Mouse (Mus musculus) granulocyte monocyte progenitor cell, adult 5-6 weeks (primary cell): ENCODE results near the gene Tpcn1. TPM values are rescaled to one million over a fixed set of nuclear protein-coding genes. Genes with fewer than 3 reads are reported as not detected.

Source experiments
- ATAC-seq: replicated peaks from 2 replicates; pipeline ENCODE4 v1.8.0; 2016; ENCODE audit warnings: mild to moderate bottlenecking, moderate TSS enrichment, inconsistent platforms; ENCODE audit not compliant: poor library complexity, severe bottlenecking
- total RNA-seq, 2 experiments: library from RNA; stranded (forward) in 1 of 2; stranded (reverse) in 1 of 2; fragments of 200-712, 200-1000 nt in 1 of 2; fragments of >200 nt in 1 of 2; fragmentation: Nextera tagmentation in 1 of 2; gene quantifications; 2 replicates each; pipeline ENCODE4 v1.2.3; 2014 to 2017

Gene Tpcn1
- total RNA-seq, 2 experiments from 2014 or later = 14.1 to 41.5 TPM

GRCm38 (mm10) chr5:120611416-120611815, 22.9 kb upstream of the Tpcn1 start:
- no peak for ATAC-seq

DNA sequence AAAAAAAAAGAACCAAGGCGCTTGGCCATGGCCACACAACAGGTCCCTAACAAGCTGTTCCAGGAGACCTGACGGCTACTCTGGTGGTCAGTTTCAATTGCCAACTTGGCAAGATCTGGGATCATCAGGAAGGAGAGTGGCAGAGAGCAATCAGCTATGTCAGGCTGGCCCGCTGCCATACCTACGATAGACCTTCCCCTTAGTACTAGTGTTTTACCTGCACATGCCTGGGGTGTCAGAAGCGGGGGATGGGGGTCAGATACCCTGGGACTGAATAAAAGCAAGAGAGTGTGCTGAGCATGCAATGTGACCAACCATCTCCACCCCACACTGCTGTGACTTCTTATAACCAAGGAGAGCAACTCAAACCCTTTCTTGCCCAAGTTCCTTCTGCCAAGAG, 22.4 kb upstream of the Tpcn1 start:
- no peak for ATAC-seq

GRCm38 (mm10) chr5:120609246-120609775, 20.8 kb upstream of the Tpcn1 start:
- no peak for ATAC-seq

DNA sequence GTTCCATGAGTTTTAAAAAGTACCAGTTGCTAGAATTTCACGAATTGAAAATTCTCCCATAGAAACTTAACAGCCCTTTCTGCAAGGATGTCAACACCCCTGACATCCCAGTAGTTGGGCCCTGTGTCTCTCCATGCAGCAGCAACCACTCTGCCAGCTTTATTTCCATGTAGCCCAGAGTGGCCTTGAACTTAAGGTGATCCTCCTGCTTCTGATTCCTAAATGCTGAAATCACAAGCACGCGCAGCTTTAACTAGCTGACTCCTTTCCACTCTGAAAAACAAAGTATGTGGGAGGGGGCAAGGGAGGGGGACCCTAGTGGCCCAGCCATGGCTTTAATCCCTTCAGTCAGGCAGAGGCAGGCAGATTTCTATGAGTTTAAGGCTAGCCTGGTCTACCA, 18.9 kb upstream of the Tpcn1 start:
- no peak for ATAC-seq

DNA sequence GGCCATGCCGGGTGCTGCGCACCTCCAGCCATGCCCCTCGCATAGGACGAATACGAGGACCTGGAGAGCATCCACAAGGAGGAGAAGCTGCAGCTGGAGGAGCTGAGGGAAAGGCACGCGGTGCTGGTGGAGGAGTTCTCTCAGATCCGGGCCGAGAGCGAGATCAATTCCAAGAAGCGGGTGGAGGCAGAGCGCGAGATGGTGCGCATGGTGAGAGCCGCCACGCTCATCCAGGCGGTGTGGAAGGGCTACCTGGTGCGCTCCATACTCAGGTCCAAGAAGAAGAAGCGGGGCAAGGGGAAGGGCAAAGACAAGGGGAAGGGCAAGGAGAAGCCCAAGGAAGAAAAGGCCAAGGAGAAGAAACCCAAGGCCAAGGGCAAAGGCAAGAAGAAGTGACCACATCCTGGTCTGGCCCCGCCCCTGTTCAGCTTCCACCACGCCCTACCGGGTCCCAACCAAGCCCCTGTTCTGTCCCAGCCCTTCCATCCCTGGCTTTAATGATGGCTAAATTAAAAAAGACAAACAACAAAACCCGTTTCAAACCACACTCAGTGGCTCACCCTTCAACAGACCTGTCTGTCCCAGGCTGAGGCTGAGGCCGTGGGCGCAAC, 18.2 kb upstream of the Tpcn1 start:
- no peak for ATAC-seq

DNA sequence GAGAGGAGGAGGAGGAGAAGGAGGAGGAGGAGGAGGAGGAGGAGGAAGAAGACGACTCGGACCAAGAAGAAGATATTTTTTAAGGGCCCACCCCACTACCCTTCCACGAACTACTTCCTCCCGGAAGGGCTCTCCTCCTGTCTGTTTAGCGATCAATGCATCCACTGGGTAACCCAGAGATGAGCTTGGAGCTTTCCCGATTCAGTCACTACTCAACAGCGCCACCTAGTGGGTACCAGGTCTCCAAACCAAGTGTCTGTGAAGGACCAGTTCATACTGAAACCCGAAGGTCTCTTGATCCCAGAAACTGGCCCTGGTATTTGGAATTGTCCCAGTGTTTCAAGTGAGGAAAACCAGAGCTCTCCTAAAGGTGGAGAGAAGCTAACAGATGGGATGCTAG, 17.2 kb upstream of the Tpcn1 start:
- peak; percentile 85 for ATAC-seq

DNA sequence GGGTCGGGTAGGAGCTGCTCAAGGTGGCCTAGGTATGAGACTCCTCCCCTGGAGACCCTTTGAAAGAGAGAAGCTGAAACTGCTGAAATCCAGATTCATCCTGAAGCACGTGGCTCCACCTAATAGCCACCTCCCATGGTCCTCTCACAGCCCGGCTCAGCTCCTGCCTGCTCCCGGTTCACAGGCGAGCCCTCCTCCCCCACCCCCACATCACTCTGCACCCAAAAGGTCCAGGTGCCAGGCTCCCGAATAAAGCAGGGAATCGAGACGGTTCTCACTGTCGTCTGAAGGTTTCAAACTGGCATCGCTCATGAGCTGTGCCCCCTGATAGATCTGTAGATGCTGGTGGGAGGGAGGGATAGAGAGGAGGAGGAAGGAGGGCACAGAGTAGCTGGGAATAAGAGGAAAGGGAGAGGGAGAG, 16.8 kb upstream of the Tpcn1 start:
- ATAC-seq = no peak

DNA sequence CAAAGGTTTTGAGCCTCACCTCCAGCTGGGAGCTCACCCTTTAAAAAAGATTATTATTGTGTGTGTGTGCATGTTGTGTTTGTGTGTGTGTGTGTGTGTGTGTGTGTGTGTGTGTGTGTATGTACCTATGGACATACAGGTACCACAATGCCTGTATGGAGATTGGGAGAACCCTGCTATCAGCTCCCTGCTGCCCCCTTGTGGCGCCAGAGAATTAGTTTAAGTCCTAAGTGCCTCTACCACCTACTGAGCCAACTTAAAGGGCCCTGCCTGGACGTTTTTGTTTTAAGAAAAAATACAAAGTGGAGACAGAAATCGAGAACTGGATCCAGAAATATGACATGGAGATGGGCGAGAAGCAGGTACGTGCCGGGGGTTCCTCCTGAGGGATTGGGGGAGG, 16.4 kb upstream of the Tpcn1 start:
- peak; percentile 54 for ATAC-seq

DNA sequence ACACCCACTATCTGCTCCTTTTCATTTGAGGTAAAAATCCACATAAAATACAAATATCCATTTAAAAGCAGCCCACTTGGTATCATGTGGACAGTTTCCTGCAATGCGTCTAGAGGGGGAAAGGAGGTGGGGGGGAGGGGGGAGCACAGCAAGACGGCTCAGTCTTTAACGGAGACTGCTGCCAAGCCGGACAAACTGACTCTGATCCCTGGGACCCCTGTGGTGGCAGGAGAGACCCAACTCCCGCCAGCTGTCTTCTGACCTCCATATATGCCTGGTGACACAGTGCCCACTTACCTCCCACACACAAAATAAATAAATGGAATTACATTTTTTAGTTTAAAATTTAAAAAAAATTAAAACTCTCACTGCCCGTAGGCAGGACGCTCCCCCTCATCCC, 15.0 kb upstream of the Tpcn1 start:
- no peak for ATAC-seq

DNA sequence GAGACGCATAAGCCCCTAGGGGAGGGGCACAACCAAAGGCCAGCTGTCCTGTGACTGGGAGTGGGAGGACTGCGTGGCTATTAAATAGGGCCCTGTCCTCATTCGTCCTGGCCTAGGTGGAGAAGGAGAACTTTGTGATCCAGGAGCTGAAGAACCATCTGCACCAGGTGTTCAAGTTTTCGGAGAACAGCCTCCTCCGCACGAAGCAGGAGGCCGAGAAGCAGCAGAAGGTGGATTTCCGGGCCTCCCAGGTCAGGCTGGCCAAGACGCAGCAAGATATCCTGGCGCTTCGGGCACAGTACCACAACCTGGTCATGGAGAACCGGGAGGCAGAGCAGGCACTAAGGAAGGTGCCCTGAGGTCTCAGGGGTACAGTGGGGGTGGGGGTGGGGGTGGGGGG, 13.7 kb upstream of the Tpcn1 start:
- no peak for ATAC-seq

- 0 out of 2 replicates have a peak, but pooled peaks have one; percentile 33 for ATAC-seq
These were observed 12.6 kb upstream of the Tpcn1 start for GRCm38 (mm10) chr5:120600946-120601668.

- ATAC-seq = no peak
These were observed 11.2 kb upstream of the Tpcn1 start for GRCm38 (mm10) chr5:120599625-120600024.

- ATAC-seq = no peak
These were observed 6.0 kb upstream of the Tpcn1 start for GRCm38 (mm10) chr5:120594485-120594884.

GRCm38 (mm10) chr5:120592141-120592540, 3.7 kb upstream of the Tpcn1 start:
- no peak for ATAC-seq

DNA sequence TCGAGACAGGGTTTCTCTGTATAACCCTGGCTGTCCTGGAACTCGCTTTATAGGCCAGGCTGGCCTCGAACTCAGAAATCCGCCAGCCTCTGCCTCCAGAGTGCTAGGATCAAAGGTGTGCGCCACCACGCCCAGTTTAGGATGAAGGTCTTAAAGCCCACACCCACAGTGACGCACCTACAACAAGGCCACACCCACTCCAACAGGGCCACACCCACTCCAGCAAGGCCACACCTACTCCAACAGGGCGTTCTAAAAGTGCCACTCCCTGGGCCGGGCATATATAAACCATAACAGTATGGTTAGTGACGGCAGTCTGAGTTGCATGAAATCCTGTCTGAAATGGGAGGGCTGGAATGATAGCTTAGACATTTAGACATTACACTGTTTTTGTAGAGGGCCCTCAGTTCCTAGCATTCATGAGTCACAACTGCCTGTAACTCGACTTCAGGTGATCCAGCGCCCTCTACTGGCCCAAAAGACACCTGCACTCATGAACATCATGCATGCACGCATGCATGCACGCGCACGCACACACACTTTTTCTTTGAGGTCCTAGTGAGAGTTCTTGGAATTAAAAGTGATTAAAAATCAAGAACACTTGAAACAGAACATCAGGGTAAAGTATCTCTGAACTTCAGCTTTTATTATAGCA, 2.0 kb upstream of the Tpcn1 start:
- no peak for ATAC-seq

DNA sequence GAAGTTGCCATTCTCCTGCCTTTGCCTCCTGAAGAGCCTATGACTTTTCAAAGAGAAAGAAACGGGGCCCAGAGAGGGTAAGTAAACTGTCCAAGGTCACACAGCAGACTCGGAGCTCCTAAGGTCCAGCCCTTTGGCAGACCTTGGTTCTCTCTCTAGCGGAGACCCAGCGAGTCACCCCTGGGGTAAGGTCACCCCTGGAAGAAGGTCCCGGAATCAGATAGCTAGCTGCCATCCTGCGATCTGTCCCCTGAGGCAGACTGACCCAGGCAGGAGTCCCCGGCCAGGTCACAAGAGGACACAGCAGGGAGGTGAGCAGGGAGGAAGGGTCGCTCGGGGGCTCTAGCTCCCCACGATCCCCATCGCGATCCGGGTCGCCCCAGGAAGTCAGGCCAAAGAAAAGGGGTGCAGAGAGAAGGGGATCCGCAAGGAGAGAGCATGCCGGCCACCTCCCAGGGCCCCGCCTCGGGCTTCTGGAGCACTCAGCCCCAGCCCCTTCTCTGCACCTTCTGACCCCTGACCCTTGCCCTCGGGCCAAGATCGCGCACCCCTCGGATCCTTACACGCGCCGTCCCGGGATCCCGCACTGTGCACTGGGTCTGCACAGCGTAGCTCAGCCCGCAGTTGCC, 419 bp downstream of the Tpcn1 start:
- no peak for ATAC-seq

DNA sequence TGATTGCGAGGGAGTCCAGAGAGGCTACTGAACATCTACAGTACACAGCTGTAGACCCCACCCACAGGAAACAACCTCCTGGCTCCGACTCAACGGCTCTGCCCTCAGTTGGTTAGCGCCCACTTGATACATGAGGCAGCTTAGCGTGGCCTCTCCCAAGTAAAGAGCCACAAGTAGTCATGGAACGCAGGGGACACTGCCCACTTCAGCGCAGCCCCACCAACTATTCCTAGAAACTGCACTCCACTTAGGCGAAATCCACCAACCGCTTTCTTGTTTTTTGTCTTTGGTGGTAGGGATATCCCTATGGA, 902 bp downstream of the Tpcn1 start:
- ATAC-seq = no peak

- no peak for ATAC-seq
These were observed 1.5 kb downstream of the Tpcn1 start for GRCm38 (mm10) chr5:120586741-120587615.

DNA sequence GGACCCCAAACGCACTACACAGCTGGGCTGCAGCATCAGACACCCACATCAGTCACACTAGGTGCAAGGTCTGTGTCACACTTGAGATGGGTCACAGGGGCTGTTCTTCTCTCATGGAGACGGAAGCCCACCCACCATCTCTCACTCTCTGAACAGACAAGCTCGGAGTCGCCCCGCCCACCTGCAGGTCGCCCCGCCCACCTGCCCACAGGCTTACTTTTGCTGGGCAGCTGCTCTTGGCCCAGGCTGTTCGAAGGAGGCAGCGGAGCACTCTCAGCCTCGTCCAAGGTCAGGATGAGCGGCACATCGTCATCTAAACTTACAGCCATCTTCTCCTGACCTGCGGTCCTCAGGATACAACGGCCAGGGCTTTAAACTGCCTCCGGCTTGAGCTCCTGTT, 3.5 kb downstream of the Tpcn1 start:
- ATAC-seq = no peak

- no peak for ATAC-seq
These were observed 5.0 kb downstream of the Tpcn1 start for GRCm38 (mm10) chr5:120583511-120583910.
